Mouse (Mus musculus) spleen, adult 2 months (tissue): Measurements from ENCODE around the gene Bysl. TPM values are rescaled to one million over a fixed set of nuclear protein-coding genes. Genes with fewer than 3 reads are reported as not detected.
"Not testable (repeated sequence)": the region's sequence is repeated elsewhere in the genome, so short reads cannot be mapped to it uniquely, and the experiment has no call there.

Source experiments
- DNase-seq, 2 experiments: peaks; one replicate each; pipeline versions ENCODE4 v3.0.0 to v3.0.0-alpha.2; 2012 to 2021; ENCODE audit warnings: low spot score in 2 of 2, low read depth in 1 of 2
- H3K27ac ChIP-seq: fragments of 200-500 bp; 2 replicates; pipeline ENCODE4 v1.5.1; 2012; ENCODE audit warnings: low read length, inconsistent platforms; ENCODE audit not compliant: insufficient read depth
- H3K27me3 ChIP-seq: fragments of 200-500 bp; 2 replicates; pipeline ENCODE4 v1.6.1; 2012; ENCODE audit warnings: mild to moderate bottlenecking, moderate library complexity, low read length, inconsistent platforms; ENCODE audit not compliant: control insufficient read depth, insufficient read depth
- H3K36me3 ChIP-seq: fragments of 200-500 bp; 2 replicates; pipeline ENCODE4 v1.6.1; 2012; ENCODE audit warnings: mild to moderate bottlenecking, low read length, inconsistent platforms; ENCODE audit not compliant: control insufficient read depth, insufficient read depth
- H3K4me1 ChIP-seq: fragments of 200-500 bp; 2 replicates; pipeline ENCODE4 v1.6.1; 2011; ENCODE audit warnings: inconsistent platforms; ENCODE audit not compliant: control insufficient read depth, insufficient read depth, insufficient read length
- H3K4me3 ChIP-seq: fragments of 200-500 bp; 2 replicates; pipeline ENCODE4 v1.5.1; 2011; ENCODE audit warnings: mild to moderate bottlenecking, inconsistent platforms; ENCODE audit not compliant: insufficient read depth, insufficient read length; ENCODE audit errors: extremely low read depth
- CTCF ChIP-seq: fragments of 200-500 bp; IDR thresholded peaks from 2 replicates; pipeline ENCODE4 v1.5.1; 2011; ENCODE audit warnings: mild to moderate bottlenecking, inconsistent platforms; ENCODE audit not compliant: insufficient read depth, insufficient read length, insufficient replicate concordance; ENCODE audit errors: extremely low read depth
- POLR2A ChIP-seq: fragments of 200-500 bp; IDR thresholded peaks from 2 replicates; pipeline ENCODE4 v1.6.1; 2011; ENCODE audit warnings: low read depth, low read length, inconsistent platforms
- WGBS: fragments of 180-500 bp; shearing (Covaris S2); methylation state at CpG from one replicate; pipeline ENCODE4 v1.1.7; 2018; 5-methylcytosine and 5-hydroxymethylcytosine counted together
- polyA plus RNA-seq: library from polyadenylated mRNA; depleted of rRNA; stranded (reverse); fragments of >200 nt; gene quantifications from 2 replicates; pipeline ENCODE4 v1.2.3, GENCODE M21; 2012

The Bysl gene
- polyA plus RNA-seq, 1 experiment: 5.8 TPM

- no peak for DNase-seq
- TF ChIP-seq POLR2A (no peak), CTCF (no peak)
- H3K36me3 ChIP-seq: peaks cover 9% of the 10 kb centered on the region
- WGBS: 86% methylated on average over 4 of the region's 4 CpGs
- H3K4me1 ChIP-seq: peaks cover 6% of the 10 kb centered on the region; the same call in 1 of the 2 replicates
- H3K27me3 ChIP-seq: no peaks in the 10 kb centered on the region
- no peak overlapping the region for H3K27ac ChIP-seq
- no peak overlapping the region for H3K4me3 ChIP-seq
Measured at GRCm38 (mm10) chr17:47609182-47609581, 2.1 kb downstream of the Bysl start.

DNA sequence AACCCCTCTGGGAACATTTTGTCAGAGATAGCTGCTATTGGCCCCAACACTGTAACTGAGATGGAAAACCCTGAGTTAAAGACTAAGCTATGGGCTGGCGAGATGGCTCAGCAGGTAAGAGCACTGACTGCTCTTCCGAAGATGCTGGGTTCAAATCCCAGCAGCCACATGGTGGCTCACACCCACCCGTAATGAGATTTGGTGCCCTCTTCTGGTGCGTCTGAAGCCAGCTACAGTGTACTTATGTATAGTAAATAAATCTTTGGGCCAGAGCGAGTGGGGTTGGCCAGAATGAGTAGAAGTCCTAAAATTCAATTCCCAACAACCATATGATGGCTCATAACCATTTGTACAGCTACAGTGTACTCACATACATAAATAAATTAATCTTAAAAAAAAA lies 5.1 kb downstream of the Bysl start:
- no peak overlapping the region for H3K4me3 ChIP-seq
- no peak overlapping the region for H3K27ac ChIP-seq
- TF ChIP-seq CTCF (peak; percentile 22; the same call in 1 of the 2 replicates), POLR2A (no peak)
- no peak for DNase-seq
- H3K4me1 ChIP-seq: peaks cover 7% of the 10 kb centered on the region
- WGBS: 74% methylated on average over 5 of the region's 5 CpGs
- peaks cover 24% of the 10 kb centered on the region for H3K36me3 ChIP-seq
- H3K27me3 ChIP-seq: no peaks in the 10 kb centered on the region

GRCm38 (mm10) chr17:47602289-47602688 lies 9.0 kb downstream of the Bysl start:
- Histone ChIP-seq H3K27ac (no peak overlapping the region), H3K36me3 (peaks cover 30% of the 10 kb centered on the region), H3K4me3 (no peak overlapping the region), H3K27me3 (no peaks in the 10 kb centered on the region), H3K4me1 (peaks cover 26% of the 10 kb centered on the region)
- WGBS: 95% methylated on average over 11 of the region's 11 CpGs
- DNase-seq: no peak
- no peak for TF ChIP-seq POLR2A
- TF ChIP-seq CTCF: no peak

DNA sequence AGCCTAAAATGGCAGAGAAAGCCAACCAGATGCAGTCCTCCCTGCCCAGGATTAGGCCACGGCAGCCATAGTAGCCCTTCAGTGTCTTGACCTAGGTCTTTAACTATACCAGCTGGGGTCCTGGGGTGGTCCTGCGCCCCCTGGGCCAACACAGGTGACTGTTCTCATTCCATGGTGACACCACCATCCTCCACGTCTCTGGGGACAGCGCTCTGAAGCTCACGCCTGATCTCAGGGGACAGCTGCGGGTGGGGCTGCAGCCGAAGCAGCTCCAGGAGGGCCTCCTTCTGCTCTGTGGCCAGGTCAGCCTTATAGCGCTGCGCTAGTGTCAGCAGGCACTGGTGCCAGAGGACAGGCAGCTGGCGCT lies 9.9 kb downstream of the Bysl start:
- H3K4me3 ChIP-seq: no peak overlapping the region
- H3K27me3 ChIP-seq: no peaks in the 10 kb centered on the region
- H3K36me3 ChIP-seq: peaks cover 30% of the 10 kb centered on the region
- H3K4me1 ChIP-seq: peaks cover 28% of the 10 kb centered on the region
- no peak for TF ChIP-seq POLR2A
- TF ChIP-seq CTCF: no peak
- 80% methylated on average over 10 of the region's 10 CpGs for WGBS
- no peak for DNase-seq
- H3K27ac ChIP-seq: peak overlapping the region; percentile 73

GRCm38 (mm10) chr17:47600601-47601388 lies 10.5 kb downstream of the Bysl start:
- Histone ChIP-seq H3K27ac (peak overlapping the region; percentile 73), H3K36me3 (peaks cover 28% of the 10 kb centered on the region), H3K4me1 (peaks cover 33% of the 10 kb centered on the region), H3K4me3 (no peak overlapping the region), H3K27me3 (no peaks in the 10 kb centered on the region)
- peak in 1 of 2 experiments; percentile 33 for DNase-seq
- WGBS: 23% methylated on average over 13 of the region's 13 CpGs
- TF ChIP-seq CTCF (no peak), POLR2A (no peak)

DNA sequence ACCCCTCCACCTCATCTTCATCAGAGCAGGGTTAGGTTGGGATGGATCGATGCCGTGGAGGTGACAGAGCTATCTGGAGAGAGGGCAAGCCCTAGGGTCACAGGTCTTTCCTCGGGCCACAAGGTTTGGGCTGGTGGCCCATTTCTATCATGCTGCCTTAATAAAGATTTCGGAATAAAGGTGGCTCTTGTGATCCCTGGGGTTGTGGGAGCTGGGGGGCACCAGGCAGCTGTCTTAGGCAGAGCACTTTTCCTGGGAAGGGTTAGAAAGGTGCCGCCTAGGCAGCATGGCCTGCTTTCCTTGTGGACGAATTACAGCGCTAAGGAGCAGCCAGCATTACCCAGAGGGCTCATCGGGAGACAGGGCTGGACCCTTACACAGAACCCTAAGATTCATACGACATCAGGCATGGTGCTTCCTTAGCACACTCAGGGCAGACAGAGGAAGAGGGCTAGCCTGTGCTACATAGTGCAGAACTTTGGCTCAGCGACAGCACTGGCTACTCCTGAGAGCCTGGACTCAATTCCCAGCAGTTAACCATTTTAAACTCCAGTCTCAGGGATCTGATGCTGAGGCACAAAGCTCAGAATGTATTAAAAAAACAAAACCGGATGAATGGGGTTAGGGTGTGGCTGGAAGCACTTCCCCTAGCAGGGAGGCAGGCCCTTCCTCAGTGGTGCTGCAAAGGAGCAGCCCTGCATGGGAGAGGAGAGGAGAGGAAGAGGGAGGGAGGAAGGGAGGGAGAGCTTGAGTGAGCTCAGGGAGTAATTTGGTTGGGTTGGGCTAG lies 11.6 kb downstream of the Bysl start:
- Histone ChIP-seq H3K4me3 (no peak overlapping the region), H3K36me3 (peaks cover 23% of the 10 kb centered on the region), H3K27me3 (no peaks in the 10 kb centered on the region), H3K27ac (peak overlapping the region; percentile 73), H3K4me1 (peaks cover 40% of the 10 kb centered on the region)
- 72% methylated on average over 11 of the region's 11 CpGs for WGBS
- no peak for TF ChIP-seq POLR2A
- no peak for TF ChIP-seq CTCF
- DNase-seq: no peak

DNA sequence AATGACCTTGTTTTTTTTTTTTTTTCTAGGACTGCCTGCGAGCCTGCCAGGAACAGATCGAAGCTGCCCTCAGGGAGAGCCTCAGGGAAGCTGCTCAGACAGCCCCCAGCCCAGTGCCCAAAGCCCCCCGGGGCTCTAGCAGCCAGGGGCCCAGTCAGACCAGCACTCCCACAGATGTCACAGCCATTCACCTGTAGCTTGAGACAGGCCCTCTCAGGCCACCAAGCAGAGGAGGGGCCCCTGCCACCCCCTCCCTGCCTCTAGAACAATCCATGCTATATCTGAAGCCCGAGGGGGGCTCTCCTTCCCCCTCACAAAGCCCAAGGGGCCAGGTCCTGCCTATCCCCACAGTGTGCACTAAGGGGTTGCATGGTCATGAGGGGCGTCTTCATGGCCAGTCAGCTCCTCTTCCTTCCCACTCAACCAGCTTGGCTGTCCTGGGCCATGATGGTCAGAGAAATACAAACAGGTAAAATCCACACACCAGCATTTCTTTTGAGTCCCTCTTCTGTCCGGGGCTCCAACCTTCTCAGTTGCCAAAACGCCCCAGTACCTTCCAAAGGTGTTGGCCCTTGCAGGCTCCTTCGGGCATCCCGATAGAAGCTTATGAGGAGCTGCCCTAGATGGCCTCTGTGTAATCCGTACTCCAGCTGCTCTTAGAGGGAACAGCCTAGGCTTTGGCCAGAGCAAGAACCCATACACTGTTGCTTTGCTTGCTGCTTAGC lies 12.6 kb downstream of the Bysl start:
- Histone ChIP-seq H3K27ac (peak overlapping the region; percentile 73), H3K36me3 (peaks cover 19% of the 10 kb centered on the region), H3K4me1 (peaks cover 40% of the 10 kb centered on the region)
- 79% methylated on average over 10 of the region's 10 CpGs for WGBS
- DNase-seq, H3K27me3 ChIP-seq, H3K4me3 ChIP-seq: not testable (repeated sequence)
